Mouse (Mus musculus) left cerebral cortex, adult 2 months (tissue): ENCODE measurements at regions not wholly inside any gene's neighbourhood (a gene's known extent, or its start where the extent isn't known, plus 50 kb on each side); places are given as distances from the start of the nearest gene placed in this dataset.

Experiments used
- DNase-seq, 2 experiments: peaks; one replicate each; pipeline ENCODE4 v3.0.0; 2021 to 2022; ENCODE audit warnings: low spot score in 2 of 2, mixed read lengths in 1 of 2; ENCODE audit errors: extremely low spot score in 1 of 2
- H3K27ac ChIP-seq: fragments of 200-600 bp; 2 replicates; pipeline ENCODE4 v1.8.1; 2022
- H3K4me3 ChIP-seq: fragments of 200-600 bp; 2 replicates; pipeline ENCODE4 v1.8.1; 2022
- CTCF ChIP-seq: fragments of 200-600 bp; IDR thresholded peaks from 2 replicates; pipeline ENCODE4 v1.8.1; 2022; ENCODE audit warnings: antibody characterized with exemption, mild to moderate bottlenecking, moderate library complexity
- intact Hi-C: fragments of 180-260 bp; cut with DNase I; formaldehyde crosslinking; loops from one replicate; pipeline ENCODE4 v1.15.1; 2025

- TF ChIP-seq CTCF, result no peak
- DNase-seq, result no peak
- intact Hi-C loops, result loop anchor here (5.0 kb wide), 2 partner anchors 80 to 100 kb away; no protein-coding TSS in a partner anchor
- peak overlapping the region; percentile 45 for H3K27ac ChIP-seq
- no peak overlapping the region for H3K4me3 ChIP-seq
Measured at GRCm38 (mm10) chr6:31077779-31078178, 118.9 kb upstream of the Klf14 start.

- no peak overlapping the region for H3K4me3 ChIP-seq
- H3K27ac ChIP-seq, result peak overlapping the region; percentile 45
- no peak for DNase-seq
- intact Hi-C loops, result loop anchor here (5.0 kb wide), 2 partner anchors 79 to 99 kb away; no protein-coding TSS in a partner anchor
- no peak for TF ChIP-seq CTCF
Measured at GRCm38 (mm10) chr6:31078413-31078812, 119.5 kb upstream of the Klf14 start.

- no peak; the same call in none of the 2 replicates for TF ChIP-seq CTCF
- H3K4me3 ChIP-seq, result no peak overlapping the region
- intact Hi-C loops, result loop anchor here (5.0 kb wide), 2 partner anchors 78 to 98 kb away; no protein-coding TSS in a partner anchor
- no peak for DNase-seq
- H3K27ac ChIP-seq, result peak overlapping the region; percentile 45; the same call in 1 of the 2 replicates
Measured at GRCm38 (mm10) chr6:31079586-31080259, 120.8 kb upstream of the Klf14 start.

- Histone ChIP-seq H3K4me3 (no peak overlapping the region), H3K27ac (peak overlapping the region; percentile 41)
- intact Hi-C loops, result no loop called here
- DNase-seq, result no peak
- no peak for TF ChIP-seq CTCF
Measured at GRCm38 (mm10) chr6:31080279-31080678, 121.4 kb upstream of the Klf14 start.

GRCm38 (mm10) chr6:31080691-31081090 is 121.8 kb upstream of the Klf14 start:
- no peak for TF ChIP-seq CTCF
- Histone ChIP-seq H3K27ac (peak overlapping the region; percentile 41), H3K4me3 (no peak overlapping the region)
- no peak for DNase-seq
- intact Hi-C loops, result no loop called here

- peak overlapping the region; percentile 16; the same call in 1 of the 2 replicates for H3K27ac ChIP-seq
- H3K4me3 ChIP-seq, result no peak overlapping the region
- TF ChIP-seq CTCF, result no peak
- no peak for DNase-seq
- intact Hi-C loops, result no loop called here
Measured at GRCm38 (mm10) chr6:31081238-31081637, 122.4 kb upstream of the Klf14 start.

GRCm38 (mm10) chr6:31081988-31082387 is 123.1 kb upstream of the Klf14 start:
- intact Hi-C loops, result no loop called here
- TF ChIP-seq CTCF, result no peak
- no peak for DNase-seq
- no peak overlapping the region for H3K27ac ChIP-seq
- no peak overlapping the region for H3K4me3 ChIP-seq

GRCm38 (mm10) chr6:31082613-31083470 is 124.0 kb upstream of the Klf14 start:
- no peak for DNase-seq
- intact Hi-C loops, result no loop called here
- TF ChIP-seq CTCF, result no peak
- 0 out of 2 replicates have a peak overlapping the region, but pooled peaks have one; percentile 8 for H3K27ac ChIP-seq
- H3K4me3 ChIP-seq, result no peak overlapping the region

- H3K27ac ChIP-seq, result no peak overlapping the region
- DNase-seq, result no peak
- no peak overlapping the region for H3K4me3 ChIP-seq
- intact Hi-C loops, result no loop called here
- no peak for TF ChIP-seq CTCF
Measured at GRCm38 (mm10) chr6:31083701-31084100, 124.8 kb upstream of the Klf14 start.

- DNase-seq, result no peak
- TF ChIP-seq CTCF, result no peak
- Histone ChIP-seq H3K27ac (no peak overlapping the region), H3K4me3 (no peak overlapping the region)
- intact Hi-C loops, result no loop called here
Measured at GRCm38 (mm10) chr6:31085063-31085759, 126.3 kb upstream of the Klf14 start.

- Histone ChIP-seq H3K27ac (no peak overlapping the region), H3K4me3 (no peak overlapping the region)
- no peak for DNase-seq
- TF ChIP-seq CTCF, result no peak
- intact Hi-C loops, result no loop called here
Measured at GRCm38 (mm10) chr6:31085760-31086108, 126.9 kb upstream of the Klf14 start.

- H3K27ac ChIP-seq, result no peak overlapping the region
- no peak overlapping the region for H3K4me3 ChIP-seq
- intact Hi-C loops, result no loop called here
- TF ChIP-seq CTCF, result no peak
- no peak for DNase-seq
Measured at GRCm38 (mm10) chr6:31086283-31086682, 127.4 kb upstream of the Klf14 start.
